Mouse (Mus musculus) adrenal gland, postnatal 14 days (tissue): ENCODE measurements around the gene Osbpl10. TPM values are rescaled to one million over a fixed set of nuclear protein-coding genes. Genes with fewer than 3 reads are reported as not detected.
"Not testable (repeated sequence)": the region's sequence is repeated elsewhere in the genome, so short reads cannot be mapped to it uniquely, and the experiment has no call there.

Experiments
- DNase-seq: peaks from one replicate; pipeline ENCODE4 v3.0.0; 2021; ENCODE audit warnings: mixed read lengths
- total RNA-seq: library from RNA; stranded (reverse); gene quantifications from 2 replicates; pipeline ENCODE4 v1.2.3, GENCODE M21; 2021

Osbpl10 gene
- total RNA-seq, 1 experiment from 2014 or later = 6.8 TPM

GRCm38 (mm10) chr9:115031046-115031445 lies 52.7 kb downstream of the Osbpl10 start:
- not testable (repeated sequence) for DNase-seq

- DNase-seq = no peak
These were observed 54.4 kb downstream of the Osbpl10 start for GRCm38 (mm10) chr9:115032786-115033185.

DNA sequence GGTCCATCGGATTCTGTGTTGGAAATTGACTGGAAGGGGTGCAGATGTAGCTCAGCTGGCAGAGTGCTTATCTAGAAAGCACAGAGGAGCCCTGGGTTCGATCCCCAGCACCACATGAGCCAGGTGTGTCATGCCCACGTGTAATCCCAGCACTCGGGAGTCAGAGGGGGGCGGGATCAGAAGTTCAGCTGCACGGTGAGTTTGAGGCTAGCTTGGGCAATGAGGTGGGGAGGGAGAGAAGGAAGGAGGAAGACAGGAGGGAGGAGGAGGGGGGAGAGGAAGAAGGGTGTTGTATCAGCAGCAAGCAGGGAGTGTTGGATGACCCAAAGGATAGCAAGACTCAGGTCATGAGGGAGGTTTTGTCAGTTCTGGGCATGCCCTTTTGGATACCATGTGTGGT lies 55.9 kb downstream of the Osbpl10 start:
- no peak for DNase-seq

- DNase-seq = no peak
These were observed 56.4 kb downstream of the Osbpl10 start for GRCm38 (mm10) chr9:115034788-115035187.

DNA sequence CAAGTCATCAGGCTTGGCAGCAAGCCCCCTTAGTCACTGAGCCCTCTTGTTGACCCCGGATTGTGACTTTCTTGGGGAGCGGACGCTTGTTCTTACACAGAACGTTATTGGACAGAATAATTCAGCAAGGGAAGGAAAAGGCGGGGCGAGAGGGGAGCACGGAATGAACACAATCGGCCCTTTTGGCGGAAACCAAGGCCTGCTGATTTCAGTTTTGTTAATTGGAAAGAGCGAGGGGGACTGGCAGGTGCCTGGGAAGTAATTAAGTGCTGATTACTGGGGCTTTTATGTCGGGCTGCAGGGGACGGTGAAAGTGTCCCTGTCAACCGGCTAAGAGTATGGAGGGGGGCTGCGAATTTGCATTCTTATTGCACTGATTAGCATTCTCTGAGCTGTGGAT lies 59.8 kb downstream of the Osbpl10 start:
- DNase-seq = no peak

GRCm38 (mm10) chr9:115038686-115039085 lies 60.3 kb downstream of the Osbpl10 start:
- DNase-seq = no peak

- DNase-seq = peak; percentile 35
These were observed 60.9 kb downstream of the Osbpl10 start for GRCm38 (mm10) chr9:115039245-115039644.

DNA sequence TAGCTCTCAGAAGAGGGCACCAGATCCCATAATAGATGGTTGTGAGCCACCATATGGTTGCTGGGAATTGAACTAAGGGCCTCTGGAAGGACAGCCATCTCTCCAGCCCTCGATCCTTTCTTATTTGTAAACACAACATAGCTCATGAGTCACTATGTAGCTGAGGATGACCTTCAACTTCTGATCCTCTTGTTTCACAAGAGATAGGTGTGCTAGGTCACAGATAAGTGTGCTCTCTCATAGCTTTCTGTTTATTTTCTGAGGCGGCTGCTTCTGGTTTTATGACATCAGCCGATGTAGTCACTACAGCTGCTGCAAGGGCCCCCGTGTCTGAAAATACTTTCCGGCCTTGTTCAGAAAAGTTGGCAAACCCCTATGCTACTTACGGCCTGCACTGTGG lies 64.2 kb downstream of the Osbpl10 start:
- DNase-seq = no peak

GRCm38 (mm10) chr9:115042971-115043706 lies 64.8 kb downstream of the Osbpl10 start:
- no peak for DNase-seq

GRCm38 (mm10) chr9:115043881-115044770 lies 65.8 kb downstream of the Osbpl10 start:
- peak; percentile 45 for DNase-seq

DNA sequence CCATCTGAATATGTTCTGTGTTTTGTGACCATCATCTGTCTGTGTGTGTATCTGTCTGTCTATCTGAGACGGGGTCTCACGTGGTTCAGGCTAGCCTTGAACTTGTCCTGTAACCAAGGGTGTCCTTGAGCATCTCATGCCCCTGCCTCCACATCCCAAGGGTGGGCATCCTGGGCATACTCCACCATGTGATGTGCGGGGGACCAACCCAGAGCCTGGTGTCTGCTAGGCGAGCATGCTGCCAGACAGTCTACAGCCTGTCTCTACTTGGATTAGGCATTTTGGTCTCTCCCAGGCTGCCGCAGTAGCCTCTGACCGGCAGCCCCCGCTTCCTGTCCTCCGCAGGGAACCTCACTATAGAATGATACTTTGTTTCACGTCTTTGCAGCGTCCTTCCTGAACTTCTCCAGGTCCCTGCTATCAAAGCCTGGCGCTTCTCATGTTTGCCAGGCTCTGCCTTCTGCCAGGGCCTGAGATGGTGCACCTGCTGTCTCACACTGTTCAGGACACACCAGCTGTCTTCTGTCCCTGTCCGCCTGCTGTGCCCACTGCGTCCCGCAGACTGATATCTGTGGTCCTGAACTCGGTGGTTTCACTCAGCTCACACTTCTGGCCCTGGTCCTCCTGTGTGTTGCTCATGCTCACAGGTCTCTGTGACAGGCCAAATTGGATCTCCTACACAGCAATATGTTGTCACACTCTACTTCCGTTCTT lies 66.9 kb downstream of the Osbpl10 start:
- no peak for DNase-seq

DNA sequence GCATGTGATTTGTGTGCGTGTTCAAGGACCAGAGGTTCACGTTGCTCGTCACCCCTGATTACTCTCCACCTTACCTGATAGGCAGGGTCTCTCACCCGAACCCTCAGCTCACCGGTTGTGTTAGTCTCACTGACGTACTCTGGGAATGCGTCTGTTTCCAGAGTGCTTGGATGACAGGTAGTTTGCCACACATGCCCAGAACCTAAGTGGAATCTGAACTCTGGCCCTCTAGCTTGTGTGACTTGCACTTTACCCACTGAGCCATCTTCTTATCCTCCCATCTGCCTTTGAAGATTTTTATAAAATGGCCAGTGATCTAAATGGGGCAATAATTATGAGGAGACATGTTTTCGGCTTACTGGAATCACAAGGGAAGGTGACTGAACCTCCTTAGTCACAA lies 68.3 kb downstream of the Osbpl10 start:
- DNase-seq = no peak

GRCm38 (mm10) chr9:115048340-115048739 lies 70.0 kb downstream of the Osbpl10 start:
- no peak for DNase-seq

GRCm38 (mm10) chr9:115048861-115049260 lies 70.5 kb downstream of the Osbpl10 start:
- DNase-seq = no peak

GRCm38 (mm10) chr9:115049981-115050720 lies 71.8 kb downstream of the Osbpl10 start:
- DNase-seq = peak; percentile 69

DNA sequence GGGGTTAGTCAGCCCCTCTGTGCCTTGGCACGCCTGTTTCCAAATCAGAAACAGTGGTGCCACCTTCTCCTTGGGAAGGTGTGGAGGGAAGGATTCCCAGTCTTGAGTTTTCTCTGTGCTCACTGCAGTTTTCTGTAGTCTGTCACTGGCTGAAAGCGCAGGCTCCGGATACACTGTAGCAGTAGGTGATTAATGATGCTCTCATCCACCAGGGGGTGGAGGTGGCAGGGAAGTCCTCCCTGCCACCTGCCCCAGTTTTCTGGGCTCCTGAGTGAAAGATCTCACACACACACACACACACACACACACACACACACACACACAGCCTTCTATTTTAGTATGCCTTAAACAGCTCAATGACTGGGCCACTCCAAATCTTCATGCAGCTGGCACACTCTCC lies 73.6 kb downstream of the Osbpl10 start:
- DNase-seq = no peak

DNA sequence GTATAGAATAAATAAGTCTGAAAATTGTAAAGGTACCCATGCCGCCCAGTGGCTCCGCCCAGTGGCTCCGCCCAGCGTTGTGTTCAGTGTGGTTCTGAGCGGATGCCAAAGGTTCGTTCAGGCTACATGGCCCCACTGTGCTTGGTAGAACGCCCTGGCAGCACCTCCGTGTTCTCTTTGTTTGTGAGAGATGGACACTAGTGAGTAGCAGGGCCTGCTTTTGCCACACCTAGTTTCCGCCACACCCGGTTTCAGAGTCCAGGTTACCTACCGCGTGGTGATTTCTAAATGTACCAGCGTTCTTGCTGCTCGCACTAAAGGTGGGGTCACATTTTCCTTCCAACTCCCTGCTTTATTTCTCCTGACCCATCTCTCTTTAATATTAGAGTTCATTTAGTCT lies 75.4 kb downstream of the Osbpl10 start:
- no peak for DNase-seq

- DNase-seq = no peak
These were observed 76.9 kb downstream of the Osbpl10 start for GRCm38 (mm10) chr9:115055041-115055830.

GRCm38 (mm10) chr9:115058806-115059205 lies 80.4 kb downstream of the Osbpl10 start:
- DNase-seq = no peak

DNA sequence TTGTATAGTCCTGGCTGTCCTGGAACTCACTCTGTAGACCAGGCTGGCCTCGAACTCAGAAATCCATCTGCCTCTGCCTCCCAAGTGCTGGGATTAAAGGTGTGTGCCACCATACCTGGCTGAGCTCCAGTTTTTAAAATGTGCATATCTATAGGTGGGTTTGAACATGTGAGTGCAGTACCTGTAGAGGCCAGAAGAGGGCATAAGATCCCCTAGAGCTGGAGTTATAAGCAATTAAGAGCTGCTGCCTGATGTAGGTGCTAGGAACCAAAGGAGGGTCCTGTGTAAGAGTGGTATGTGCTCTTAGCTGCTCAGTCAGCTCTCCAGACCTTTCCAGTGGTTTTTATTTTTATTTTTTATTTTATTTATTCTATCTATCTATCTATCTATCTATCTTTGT lies 86.5 kb downstream of the Osbpl10 start:
- DNase-seq = no peak

DNA sequence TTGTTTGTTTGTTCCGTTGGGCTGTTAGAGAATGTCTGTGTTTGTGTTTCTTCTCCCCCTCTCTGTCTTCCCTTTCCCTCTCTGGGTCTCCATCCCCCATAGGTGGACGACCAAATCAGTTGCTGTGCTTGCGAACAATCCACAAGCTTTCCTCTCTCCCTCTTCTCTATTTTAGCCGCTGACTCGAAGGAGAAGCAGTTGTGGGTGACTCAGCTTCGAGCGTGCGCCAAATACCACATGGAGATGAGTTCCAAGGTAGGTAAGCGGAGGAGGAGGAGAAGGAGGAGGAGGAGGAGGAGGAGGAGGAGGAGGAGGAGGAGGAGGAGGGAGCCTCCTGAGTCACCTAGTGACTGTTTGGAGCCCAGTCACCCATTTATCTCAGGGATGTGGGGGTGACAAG lies 88.7 kb downstream of the Osbpl10 start:
- no peak for DNase-seq
